Mouse (Mus musculus): Measurements from ENCODE around the gene Gng7. TPM values are rescaled to one million over a fixed set of nuclear protein-coding genes. Genes with fewer than 3 reads are reported as not detected.

Gene Gng7
- total and polyA plus RNA-seq, 3 experiments = 0.24 to 0.47 TPM; not detected in 1

- H3K4me2 ChIP-seq (ENCODE audit: insufficient read depth, low read depth, poor library complexity, severe bottlenecking) = no peak overlapping the region
- DNase-seq (ENCODE audit: extremely low read depth) = no peak
- no peak for TF ChIP-seq HCFC1 (IDR thresholded peaks at IDR 0.05; ENCODE audit: low read depth, low read length)
- TF ChIP-seq NELFE (IDR thresholded peaks at IDR 0.05; ENCODE audit: low read depth, low read length) = no peak
- TF ChIP-seq POLR2AphosphoS2 (IDR thresholded peaks at IDR 0.05; ENCODE audit: low read depth, low read length) = no peak
- peaks cover 10 to 16% of the 10 kb centered on the region in 2 experiments; a peak in 3 of 4 replicates for H3K4me1 ChIP-seq (ENCODE audit: control insufficient read depth in 1 of 2, insufficient read depth in 2 of 2)
- H3K79me2 ChIP-seq (replicated peaks; ENCODE audit: control insufficient read depth, extremely low read depth, insufficient read depth, poor library complexity, severe bottlenecking) = no peaks in the 10 kb centered on the region
- H3K9ac ChIP-seq (ENCODE audit: insufficient read depth, low read depth) = no peak overlapping the region
- dilution Hi-C loops (cut with MboI; ENCODE audit: extremely low pct_ligation_motif_present, extremely low pct_unique_long_range_greater_than_20kb, low sequenced_read_pairs) (no loop called here), in situ Hi-C loops (cut with MboI; ENCODE audit: low pct_ligation_motif_present, low pct_unique_long_range_greater_than_20kb, low sequenced_read_pairs) (no loop called here)
- H3K4me3 ChIP-seq (replicated peaks in 1 of 3; ENCODE audit: low read depth in 2 of 3, low read length in 2 of 3, poor library complexity in 1 of 3) = no peak overlapping the region
- no peak overlapping the region for H3K27ac ChIP-seq (ENCODE audit: insufficient read depth, low read depth)
- H3K9me3 ChIP-seq (replicated peaks; ENCODE audit: low read length) = no peaks in the 10 kb centered on the region
- peaks cover 8% of the 10 kb centered on the region for H3K27me3 ChIP-seq (replicated peaks)
- peaks cover 5 to 68% of the 10 kb centered on the region in 2 experiments for H3K36me3 ChIP-seq (replicated peaks in 1 of 2; ENCODE audit: control insufficient read depth in 1 of 2, insufficient read depth in 1 of 2, low read length in 1 of 2)
These were observed 100.5 kb downstream of the Gng7 start for GRCm38 (mm10) chr10:80914253-80914656.

GRCm38 (mm10) chr10:80913364-80914011 lies 101.3 kb downstream of the Gng7 start:
- H3K4me3 ChIP-seq (replicated peaks in 1 of 3; ENCODE audit: low read depth in 2 of 3, low read length in 2 of 3, poor library complexity in 1 of 3) = no peak overlapping the region
- dilution Hi-C loops (cut with MboI; ENCODE audit: extremely low pct_ligation_motif_present, extremely low pct_unique_long_range_greater_than_20kb, low sequenced_read_pairs) (no loop called here), in situ Hi-C loops (cut with MboI; ENCODE audit: low pct_ligation_motif_present, low pct_unique_long_range_greater_than_20kb, low sequenced_read_pairs) (no loop called here)
- peaks cover under 1% of the 10 kb centered on the region for H3K27me3 ChIP-seq (replicated peaks)
- no peak overlapping the region for H3K27ac ChIP-seq (ENCODE audit: insufficient read depth, low read depth)
- no peak for DNase-seq (ENCODE audit: extremely low read depth)
- no peaks in the 10 kb centered on the region for H3K79me2 ChIP-seq (replicated peaks; ENCODE audit: control insufficient read depth, extremely low read depth, insufficient read depth, poor library complexity, severe bottlenecking)
- H3K9me3 ChIP-seq (replicated peaks; ENCODE audit: low read length) = no peaks in the 10 kb centered on the region
- no peak overlapping the region for H3K4me2 ChIP-seq (ENCODE audit: insufficient read depth, low read depth, poor library complexity, severe bottlenecking)
- no peak for TF ChIP-seq POLR2AphosphoS2 (IDR thresholded peaks at IDR 0.05; ENCODE audit: low read depth, low read length)
- TF ChIP-seq TCF12 (IDR thresholded peaks at IDR 0.05; ENCODE audit: low read depth, low read length) = no peak
- no peak for TF ChIP-seq EP300 (IDR thresholded peaks at IDR 0.05; ENCODE audit: low read length)
- TF ChIP-seq USF2 (conservative IDR thresholded peaks at IDR 0.05; ENCODE audit: low read depth, low read length) = no peak
- TF ChIP-seq GABPA (IDR thresholded peaks at IDR 0.05; ENCODE audit: insufficient replicate concordance, low read depth, low read length) = no peak
- no peak for TF ChIP-seq IRF4 (IDR thresholded peaks at IDR 0.05; ENCODE audit: low read depth, low read length)
- TF ChIP-seq CTCF (conservative IDR thresholded peaks at IDR 0.05 in 1 of 2, IDR thresholded peaks at IDR 0.05 in 1 of 2; ENCODE audit: low read depth in 2 of 2, low read length in 2 of 2) = no peak
- TF ChIP-seq PAX5 (IDR thresholded peaks at IDR 0.05; ENCODE audit: low read length) = no peak
- TF ChIP-seq NRF1 (IDR thresholded peaks at IDR 0.05; ENCODE audit: low read depth, low read length) = no peak
- TF ChIP-seq ZKSCAN1 (IDR thresholded peaks at IDR 0.05; ENCODE audit: borderline replicate concordance, low read depth, low read length) = no peak
- TF ChIP-seq SIN3A (IDR thresholded peaks at IDR 0.05; ENCODE audit: low read length) = no peak
- TF ChIP-seq ZC3H11A (IDR thresholded peaks at IDR 0.05; ENCODE audit: low read depth, low read length) = no peak
- TF ChIP-seq JUN (IDR thresholded peaks at IDR 0.05; ENCODE audit: insufficient read depth, low read depth, low read length) = no peak
- TF ChIP-seq MAX (IDR thresholded peaks at IDR 0.05; ENCODE audit: low read length) = no peak
- peaks cover 10 to 75% of the 10 kb centered on the region in 2 experiments for H3K36me3 ChIP-seq (replicated peaks in 1 of 2; ENCODE audit: control insufficient read depth in 1 of 2, insufficient read depth in 1 of 2, low read length in 1 of 2)
- H3K9ac ChIP-seq (ENCODE audit: insufficient read depth, low read depth) = no peak overlapping the region
- peaks cover 11 to 15% of the 10 kb centered on the region in 2 experiments; a peak in 3 of 4 replicates for H3K4me1 ChIP-seq (ENCODE audit: control insufficient read depth in 1 of 2, insufficient read depth in 2 of 2)

Measured in CH12.LX (cell line).